Mouse (Mus musculus) embryonic facial prominence, embryonic 14.5 days (tissue): Measurements from ENCODE around the gene Dctn3. TPM values are rescaled to one million over a fixed set of nuclear protein-coding genes. Genes with fewer than 3 reads are reported as not detected.
"Not testable (repeated sequence)": the region's sequence is repeated elsewhere in the genome, so short reads cannot be mapped to it uniquely, and the experiment has no call there.

ENCODE experiments used
- ATAC-seq: fragments of 200-750 bp; cut with Nextera tagmentation; 2 replicates; pipeline ENCODE4 v1.8.0; 2017; ENCODE audit warnings: low read depth, moderate number of reproducible peaks, moderate TSS enrichment
- DNase-seq: peaks from one replicate; pipeline ENCODE4 v3.0.0-alpha.2; 2015; ENCODE audit warnings: low spot score
- H3K27ac ChIP-seq: fragments of 300-500 bp; sonication (generic); replicated peaks from 2 replicates; pipeline ENCODE4 v1.5.1; 2014; ENCODE audit warnings: low read depth, mild to moderate bottlenecking, low read length, moderate library complexity
- H3K27me3 ChIP-seq: fragments of 300-500 bp; sonication (generic); replicated peaks from 2 replicates; pipeline ENCODE4 v1.6.1; 2014; ENCODE audit warnings: low read length; ENCODE audit not compliant: control insufficient read depth, insufficient read depth
- H3K36me3 ChIP-seq: fragments of 300-500 bp; sonication (generic); 2 replicates; pipeline ENCODE4 v1.6.1; 2014; ENCODE audit warnings: low read length, mixed read lengths; ENCODE audit not compliant: control insufficient read depth, insufficient read depth
- H3K4me1 ChIP-seq: fragments of 300-500 bp; sonication (generic); 2 replicates; pipeline ENCODE4 v1.6.1; 2014; ENCODE audit warnings: antibody characterized with exemption, low read length; ENCODE audit not compliant: control insufficient read depth, insufficient read depth
- H3K4me2 ChIP-seq: fragments of 300-500 bp; sonication (generic); 2 replicates; pipeline ENCODE4 v1.6.1; 2014; ENCODE audit warnings: low read depth, mild to moderate bottlenecking, low read length, moderate library complexity, mixed read lengths
- H3K4me3 ChIP-seq: fragments of 300-500 bp; sonication (generic); 2 replicates; pipeline ENCODE4 v1.5.1; 2014; ENCODE audit warnings: low read depth, mild to moderate bottlenecking, low read length
- H3K9ac ChIP-seq: fragments of 300-500 bp; sonication (generic); 2 replicates; pipeline ENCODE4 v1.6.1; 2014; ENCODE audit warnings: low read depth, mild to moderate bottlenecking, low read length, moderate library complexity, mixed read lengths
- H3K9me3 ChIP-seq: fragments of 300-500 bp; sonication (generic); 2 replicates; pipeline ENCODE4 v1.6.1; 2016; ENCODE audit warnings: low read length; ENCODE audit not compliant: control insufficient read depth
- WGBS: fragments of 180-500 bp; shearing (Covaris S2); extraction: QIAGEN DNeasy Blood & Tissue Kit; methylation state at CpG from one replicate; pipeline ENCODE4 v1.1.7; 2014; 5-methylcytosine and 5-hydroxymethylcytosine counted together
- polyA plus RNA-seq: library from polyadenylated mRNA; unstranded; fragments of >200 nt; fragmentation: Nextera tagmentation; extraction: Ambion mirVana; gene quantifications from 2 replicates; pipeline ENCODE4 v1.2.1, GENCODE M21; 2014

The Dctn3 gene
- polyA plus RNA-seq, 1 experiment from 2014 or later = 112 TPM

DNA sequence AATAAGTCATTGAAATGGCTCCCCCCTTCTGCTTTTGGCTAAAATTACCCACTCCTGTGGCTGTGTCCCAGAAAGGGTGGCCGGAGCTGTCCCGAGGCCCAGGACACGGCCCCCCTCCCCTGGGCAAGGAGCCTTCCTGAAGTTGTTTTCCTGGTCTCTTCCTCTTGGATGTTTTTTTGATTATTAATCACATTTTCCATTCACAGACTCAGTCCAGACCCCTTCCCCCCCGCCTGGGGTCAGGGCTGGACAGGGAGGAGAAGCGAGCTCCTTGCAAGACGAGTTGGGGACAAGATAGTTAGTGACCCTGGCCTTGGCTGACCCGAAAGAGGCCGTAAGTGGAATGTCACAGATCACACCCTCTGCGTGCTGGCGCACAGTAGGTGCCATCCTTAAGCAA lies 23.2 kb downstream of the Dctn3 start, which contains the start of gene Il11ra1:
TSS of gene Il11ra1 (plus strand) at position 207 of the 400 bp plus-strand sequence.
- H3K9me3 ChIP-seq, H3K4me3 ChIP-seq, ATAC-seq, H3K4me1 ChIP-seq, H3K27ac ChIP-seq, H3K27me3 ChIP-seq, DNase-seq, H3K36me3 ChIP-seq, H3K9ac ChIP-seq: not testable (repeated sequence)
- WGBS = 86% methylated on average over 7 of the region's 10 CpGs
- H3K4me2 ChIP-seq = peak within 1 kb of the TSS; percentile 26

DNA sequence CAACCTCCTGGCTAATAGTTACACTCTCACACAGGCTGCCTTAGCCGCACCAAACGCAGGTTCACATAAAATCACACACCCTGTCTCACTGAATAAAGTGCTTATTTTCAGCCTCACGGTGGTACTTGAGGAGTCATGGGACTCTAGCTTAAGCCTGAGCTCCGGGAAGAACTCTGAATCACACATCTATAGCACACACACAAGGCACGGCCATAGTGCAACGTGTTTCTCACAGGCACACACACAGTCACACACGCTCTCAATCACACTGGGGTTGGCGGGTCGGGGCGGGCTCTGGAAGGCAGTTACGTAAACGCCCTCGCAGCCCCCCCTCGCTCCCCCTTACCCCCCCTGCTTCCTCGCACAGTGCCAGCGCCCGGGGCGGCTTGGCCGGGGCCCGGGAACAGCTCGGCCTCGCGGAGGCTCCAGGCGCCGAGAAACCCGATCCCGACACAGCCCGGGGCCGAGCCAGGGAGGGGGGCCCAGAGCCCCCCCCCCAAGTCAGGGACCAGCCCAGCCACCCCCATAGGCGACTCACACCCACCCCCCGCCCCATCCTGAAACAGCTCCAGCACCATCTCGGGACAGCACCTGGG lies 24.5 kb downstream of the Dctn3 start:
- not testable (repeated sequence) for H3K4me1 ChIP-seq, H3K36me3 ChIP-seq, ATAC-seq, H3K27ac ChIP-seq, H3K27me3 ChIP-seq, DNase-seq, H3K9me3 ChIP-seq, H3K4me3 ChIP-seq, H3K9ac ChIP-seq
- WGBS = 0% methylated on average over 9 of the region's 32 CpGs
- H3K4me2 ChIP-seq = peak overlapping the region; percentile 26

DNA sequence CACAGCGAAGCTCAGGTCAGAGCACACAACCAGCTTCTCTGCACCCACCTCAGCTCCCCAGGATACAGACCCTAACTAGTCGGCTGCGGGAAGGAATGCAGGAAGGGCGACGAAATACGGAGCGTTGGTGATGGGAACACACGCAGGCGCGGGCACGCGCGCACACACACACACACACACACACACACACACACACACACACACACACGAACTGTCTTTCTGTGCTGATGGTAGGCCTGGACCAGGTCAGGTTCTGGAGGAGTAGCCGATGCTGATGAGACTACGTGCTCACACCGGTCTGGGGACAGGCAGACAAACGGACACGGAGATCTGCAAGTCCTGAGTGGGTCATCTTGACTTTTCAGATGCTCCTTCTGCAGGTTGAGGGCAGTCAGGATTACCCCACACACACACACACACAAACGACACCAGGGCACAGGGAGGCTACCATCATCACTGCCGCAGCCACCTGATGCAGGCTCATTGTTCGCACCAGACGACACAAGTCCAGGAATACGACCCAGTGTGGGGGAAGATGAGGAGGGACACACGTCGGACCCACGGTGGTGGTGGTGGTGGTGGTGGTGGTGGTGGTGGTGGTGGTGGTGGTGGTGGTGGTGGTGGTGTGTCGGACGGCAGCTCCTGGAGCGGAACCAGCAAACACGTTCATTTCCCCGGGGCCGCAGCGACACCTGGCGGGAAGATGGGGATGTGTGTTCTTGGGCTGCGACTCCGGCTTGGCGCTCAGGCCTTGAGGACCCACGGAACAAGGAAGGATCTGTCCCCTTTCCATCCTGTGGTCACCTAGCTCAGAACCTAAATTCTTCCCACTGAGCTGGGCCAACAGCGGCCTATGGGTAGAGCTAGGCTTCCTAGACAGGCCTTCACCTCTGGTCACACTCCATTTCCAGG lies 25.8 kb downstream of the Dctn3 start, which contains the start of gene Cntfr:
TSS of gene Cntfr (minus strand) at position 160 of the 912 bp plus-strand sequence.
- not testable (repeated sequence) for ATAC-seq, H3K4me1 ChIP-seq, H3K4me2 ChIP-seq, H3K27ac ChIP-seq, H3K9me3 ChIP-seq, DNase-seq, H3K27me3 ChIP-seq, H3K9ac ChIP-seq, H3K36me3 ChIP-seq, H3K4me3 ChIP-seq
- WGBS = 3% methylated on average over 24 of the region's 40 CpGs

DNA sequence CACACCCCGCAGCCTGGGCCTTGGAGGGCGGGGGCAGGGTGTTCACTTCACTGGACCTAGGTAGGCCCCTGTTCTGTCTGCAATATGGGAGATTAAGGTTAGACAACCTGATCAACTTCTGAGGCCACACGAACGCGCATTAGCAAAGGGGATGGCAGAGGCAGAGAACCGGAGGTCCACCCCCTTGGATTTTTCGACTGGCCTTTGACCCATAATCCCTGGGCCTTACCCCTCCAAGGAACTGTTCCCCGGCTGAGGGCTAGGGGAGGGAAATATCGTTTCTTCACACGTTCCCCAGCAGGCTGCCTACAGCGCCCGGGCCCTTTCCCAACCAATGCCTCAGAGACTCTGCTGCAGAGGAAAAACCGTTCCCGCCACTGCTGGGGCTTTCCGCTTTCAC lies 26.5 kb downstream of the Dctn3 start:
- not testable (repeated sequence) for DNase-seq, H3K9ac ChIP-seq, H3K4me1 ChIP-seq, H3K4me3 ChIP-seq, H3K27me3 ChIP-seq, H3K4me2 ChIP-seq, H3K36me3 ChIP-seq, ATAC-seq, H3K9me3 ChIP-seq, H3K27ac ChIP-seq
- 6% methylated on average over 6 of the region's 15 CpGs for WGBS

DNA sequence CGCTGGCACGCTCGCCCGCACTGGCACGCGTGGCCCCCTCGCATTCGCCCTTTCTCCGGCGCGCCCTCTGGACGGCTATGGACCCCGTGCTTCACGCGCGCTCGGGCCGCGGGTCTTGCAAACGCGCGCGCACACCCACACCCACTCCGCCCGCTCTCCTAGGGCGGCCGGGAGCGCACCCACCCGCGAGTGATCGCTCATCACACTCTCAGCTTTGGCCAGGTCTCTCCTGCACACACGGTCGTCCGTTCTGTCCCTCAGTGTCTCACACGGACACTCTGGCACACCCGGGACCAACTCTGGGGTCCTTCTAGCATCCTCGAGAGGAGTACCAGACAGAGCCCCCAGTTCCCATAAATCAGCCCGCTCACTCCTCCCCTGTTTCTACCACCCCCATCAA lies 27.2 kb downstream of the Dctn3 start:
- H3K27ac ChIP-seq, ATAC-seq, H3K9ac ChIP-seq, H3K36me3 ChIP-seq, H3K9me3 ChIP-seq, DNase-seq, H3K4me1 ChIP-seq, H3K27me3 ChIP-seq: not testable (repeated sequence)
- Histone ChIP-seq H3K4me2 (peak overlapping the region; percentile 34; the same call in 1 of the 2 replicates), H3K4me3 (peak overlapping the region; percentile 22; the same call in 1 of the 2 replicates)
- 0% methylated on average over 5 of the region's 38 CpGs for WGBS

DNA sequence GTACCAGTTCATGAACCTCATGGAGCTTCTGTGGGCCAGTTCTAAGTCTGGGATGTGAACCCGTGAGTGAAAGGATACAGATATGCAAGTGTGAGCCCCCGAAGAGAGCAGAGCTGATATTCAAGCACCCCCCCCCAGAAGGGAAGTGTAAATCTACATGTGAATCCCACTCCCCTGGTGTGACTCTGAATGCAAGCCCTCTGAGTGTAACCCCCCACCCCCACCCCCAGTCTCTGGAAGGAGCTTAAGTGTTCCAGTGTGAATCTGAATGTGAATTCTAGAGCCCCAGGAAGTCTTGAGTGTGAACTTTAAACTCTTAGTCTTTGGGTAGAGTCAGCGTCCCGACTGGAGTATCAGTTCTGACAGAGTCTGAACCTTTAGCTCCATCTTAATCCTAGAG lies 29.5 kb downstream of the Dctn3 start:
- H3K4me1 ChIP-seq, ATAC-seq, H3K27ac ChIP-seq, H3K4me3 ChIP-seq, H3K36me3 ChIP-seq, H3K27me3 ChIP-seq, H3K9me3 ChIP-seq, H3K9ac ChIP-seq, DNase-seq: not testable (repeated sequence)
- H3K4me2 ChIP-seq = peak overlapping the region; percentile 29; the same call in 1 of the 2 replicates
- WGBS = 16% methylated on average over 4 of the region's 4 CpGs

DNA sequence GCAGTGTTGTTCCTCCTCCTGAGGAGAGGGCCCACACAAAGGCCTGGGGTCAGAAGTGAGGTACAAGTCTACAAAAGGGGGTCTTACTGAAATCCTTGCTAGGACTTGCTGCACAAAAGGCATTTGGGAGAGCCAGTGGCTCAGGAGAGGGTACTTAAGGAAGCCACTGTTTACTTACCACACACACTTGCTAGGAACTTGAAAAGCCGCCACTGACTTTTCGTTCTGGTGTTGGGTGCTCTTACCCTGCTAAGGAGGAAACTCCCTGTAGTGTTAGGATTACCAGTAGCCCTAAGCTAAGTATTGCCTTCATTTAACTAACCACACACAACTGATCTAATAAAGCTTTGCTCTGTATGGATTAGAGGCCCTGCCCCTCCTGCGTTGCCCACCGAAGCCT lies 33.0 kb downstream of the Dctn3 start:
- WGBS = no CpG with 5 or more reads among the region's 4 CpGs
- not testable (repeated sequence) for H3K36me3 ChIP-seq

DNA sequence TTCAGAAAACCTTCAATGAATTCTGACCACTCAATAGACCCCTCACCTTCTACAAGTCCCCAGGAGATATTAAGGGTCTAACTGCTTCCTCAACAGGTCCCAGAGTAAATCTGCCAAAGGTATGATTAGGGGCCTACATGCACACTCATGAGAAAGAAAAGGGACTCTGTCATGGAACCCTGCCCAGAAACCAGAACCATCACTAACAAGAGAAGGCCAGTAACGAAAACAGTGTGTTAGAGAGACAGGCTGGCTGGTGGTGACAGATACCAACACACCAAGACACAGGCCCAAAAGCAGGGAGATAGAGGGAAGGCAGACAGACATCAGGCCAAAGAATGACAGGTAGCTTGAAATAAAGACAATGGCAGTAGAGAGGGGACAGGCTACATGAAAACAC lies 34.4 kb downstream of the Dctn3 start:
- H3K27me3 ChIP-seq, H3K9ac ChIP-seq, H3K27ac ChIP-seq, H3K4me1 ChIP-seq, H3K9me3 ChIP-seq, H3K36me3 ChIP-seq, H3K4me3 ChIP-seq, ATAC-seq, DNase-seq, H3K4me2 ChIP-seq: not testable (repeated sequence)
- WGBS = 55% methylated on average over 1 of the region's 1 CpGs

More for the DNA sequence above, 33.0 kb downstream of the Dctn3 start:
- not testable (repeated sequence) for H3K4me2 ChIP-seq, H3K9ac ChIP-seq, H3K4me1 ChIP-seq, DNase-seq, H3K27me3 ChIP-seq, ATAC-seq, H3K27ac ChIP-seq, H3K9me3 ChIP-seq, H3K4me3 ChIP-seq
